Mouse (Mus musculus) cerebellum, adult 2 months (tissue): ENCODE results near the gene Dlgap4.

ENCODE experiments used
- CTCF ChIP-seq: fragments of 200-500 bp; IDR thresholded peaks from 2 replicates; pipeline ENCODE4 v1.5.1; 2011; ENCODE audit warnings: low read depth, mild to moderate bottlenecking, control low read depth, low read length, moderate library complexity, borderline replicate concordance; ENCODE audit not compliant: insufficient read depth
- POLR2A ChIP-seq: fragments of 200-500 bp; IDR thresholded peaks from 2 replicates; pipeline ENCODE4 v1.6.1; 2011; ENCODE audit warnings: low read length, control low read depth, borderline replicate concordance; ENCODE audit not compliant: insufficient read depth

DNA sequence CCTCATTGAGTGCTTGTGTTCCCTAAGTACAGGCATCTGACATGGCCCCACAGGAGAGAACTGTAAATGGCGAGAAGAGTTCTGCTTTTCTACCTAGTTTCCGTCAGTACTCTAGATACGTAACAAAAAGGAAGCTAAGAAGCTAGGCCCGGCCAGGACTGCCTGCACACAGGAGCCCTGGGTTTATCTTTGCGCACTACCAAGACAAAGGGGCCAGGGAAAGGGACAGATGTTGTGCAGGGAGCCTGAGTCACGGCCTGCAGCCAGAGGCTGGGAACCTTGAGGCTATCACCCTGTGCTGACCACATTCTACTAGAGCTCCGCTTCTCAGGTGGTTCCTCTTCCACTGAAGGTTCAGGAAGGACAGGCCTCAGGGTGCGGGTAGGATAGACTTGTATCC, 136.2 kb downstream of the Dlgap4 start:
- no peak for TF ChIP-seq POLR2A
- TF ChIP-seq CTCF, result no peak
